Mouse (Mus musculus): Measurements from ENCODE around the gene Rfx7. TPM values are rescaled to one million over a fixed set of nuclear protein-coding genes. Genes with fewer than 3 reads are reported as not detected.

Gene Rfx7
- polyA plus RNA-seq, 1 experiment = 54.6 TPM

- TF ChIP-seq EP300 (IDR thresholded peaks at IDR 0.05; ENCODE audit: insufficient read depth, low read depth, low read length) (no peak), CTCF (IDR thresholded peaks at IDR 0.05; ENCODE audit: low read depth, low read length) (no peak), POLR2A (IDR thresholded peaks at IDR 0.05; ENCODE audit: insufficient read depth, low read length) (no peak)
Measured at GRCm38 (mm10) chr9:72493984-72494685, 37.9 kb upstream of the Rfx7 start.

GRCm38 (mm10) chr9:72496691-72497090 lies 35.3 kb upstream of the Rfx7 start:
- no peak overlapping the region for H3K9ac ChIP-seq (ENCODE audit: low read depth, poor library complexity, severe bottlenecking)
- H3K4me1 ChIP-seq (ENCODE audit: control insufficient read depth, insufficient read depth, low read length) = no peaks in the 10 kb centered on the region
- H3K4me3 ChIP-seq (ENCODE audit: low read depth, low read length) = no peak overlapping the region
- TF ChIP-seq POLR2A (IDR thresholded peaks at IDR 0.05; ENCODE audit: insufficient read depth, low read length) (no peak), EP300 (IDR thresholded peaks at IDR 0.05; ENCODE audit: insufficient read depth, low read depth, low read length) (no peak)
- H3K27me3 ChIP-seq (ENCODE audit: control insufficient read depth, insufficient read depth, low read length, poor library complexity, severe bottlenecking) = no peaks in the 10 kb centered on the region
- no peaks in the 10 kb centered on the region for H3K9me3 ChIP-seq (replicated peaks; ENCODE audit: control insufficient read depth, insufficient read depth, low read length, poor library complexity, severe bottlenecking)
- H3K27ac ChIP-seq (ENCODE audit: insufficient read depth, low read length) = no peak overlapping the region
- H3K36me3 ChIP-seq (ENCODE audit: control insufficient read depth, insufficient read depth, low read length, poor library complexity, severe bottlenecking) = no peaks in the 10 kb centered on the region

More at GRCm38 (mm10) chr9:72493984-72494685, 37.9 kb upstream of the Rfx7 start:
- Histone ChIP-seq H3K9ac (ENCODE audit: low read depth, poor library complexity, severe bottlenecking) (no peak overlapping the region), H3K4me1 (ENCODE audit: control insufficient read depth, insufficient read depth, low read length) (no peaks in the 10 kb centered on the region), H3K27me3 (ENCODE audit: control insufficient read depth, insufficient read depth, low read length, poor library complexity, severe bottlenecking) (no peaks in the 10 kb centered on the region), H3K4me3 (ENCODE audit: low read depth, low read length) (no peak overlapping the region), H3K9me3 (replicated peaks; ENCODE audit: control insufficient read depth, insufficient read depth, low read length, poor library complexity, severe bottlenecking) (no peaks in the 10 kb centered on the region), H3K27ac (ENCODE audit: insufficient read depth, low read length) (0 out of 2 replicates have a peak overlapping the region, but pooled peaks have one; percentile 30), H3K36me3 (ENCODE audit: control insufficient read depth, insufficient read depth, low read length, poor library complexity, severe bottlenecking) (no peaks in the 10 kb centered on the region)

- Histone ChIP-seq H3K9ac (ENCODE audit: low read depth, poor library complexity, severe bottlenecking) (no peak overlapping the region), H3K27me3 (ENCODE audit: control insufficient read depth, insufficient read depth, low read length, poor library complexity, severe bottlenecking) (no peaks in the 10 kb centered on the region), H3K4me1 (ENCODE audit: control insufficient read depth, insufficient read depth, low read length) (no peaks in the 10 kb centered on the region), H3K9me3 (replicated peaks; ENCODE audit: control insufficient read depth, insufficient read depth, low read length, poor library complexity, severe bottlenecking) (no peaks in the 10 kb centered on the region), H3K36me3 (ENCODE audit: control insufficient read depth, insufficient read depth, low read length, poor library complexity, severe bottlenecking) (no peaks in the 10 kb centered on the region), H3K4me3 (ENCODE audit: low read depth, low read length) (no peak overlapping the region), H3K27ac (ENCODE audit: insufficient read depth, low read length) (no peak overlapping the region)
- TF ChIP-seq EP300 (IDR thresholded peaks at IDR 0.05; ENCODE audit: insufficient read depth, low read depth, low read length) (no peak), CTCF (IDR thresholded peaks at IDR 0.05; ENCODE audit: low read depth, low read length) (no peak), POLR2A (IDR thresholded peaks at IDR 0.05; ENCODE audit: insufficient read depth, low read length) (no peak)
Measured at GRCm38 (mm10) chr9:72497171-72497570, 34.9 kb upstream of the Rfx7 start.

- Histone ChIP-seq H3K4me3 (ENCODE audit: low read depth, low read length) (no peak overlapping the region), H3K9me3 (replicated peaks; ENCODE audit: control insufficient read depth, insufficient read depth, low read length, poor library complexity, severe bottlenecking) (no peaks in the 10 kb centered on the region), H3K9ac (ENCODE audit: low read depth, poor library complexity, severe bottlenecking) (no peak overlapping the region), H3K36me3 (ENCODE audit: control insufficient read depth, insufficient read depth, low read length, poor library complexity, severe bottlenecking) (no peaks in the 10 kb centered on the region), H3K4me1 (ENCODE audit: control insufficient read depth, insufficient read depth, low read length) (no peaks in the 10 kb centered on the region), H3K27ac (ENCODE audit: insufficient read depth, low read length) (no peak overlapping the region), H3K27me3 (ENCODE audit: control insufficient read depth, insufficient read depth, low read length, poor library complexity, severe bottlenecking) (no peaks in the 10 kb centered on the region)
- TF ChIP-seq CTCF (IDR thresholded peaks at IDR 0.05; ENCODE audit: low read depth, low read length) (no peak), EP300 (IDR thresholded peaks at IDR 0.05; ENCODE audit: insufficient read depth, low read depth, low read length) (no peak), POLR2A (IDR thresholded peaks at IDR 0.05; ENCODE audit: insufficient read depth, low read length) (no peak)
Measured at GRCm38 (mm10) chr9:72512229-72512981, 19.6 kb upstream of the Rfx7 start.

GRCm38 (mm10) chr9:72515366-72515765 lies 16.7 kb upstream of the Rfx7 start:
- Histone ChIP-seq H3K27me3 (ENCODE audit: control insufficient read depth, insufficient read depth, low read length, poor library complexity, severe bottlenecking) (no peaks in the 10 kb centered on the region), H3K36me3 (ENCODE audit: control insufficient read depth, insufficient read depth, low read length, poor library complexity, severe bottlenecking) (no peaks in the 10 kb centered on the region), H3K9ac (ENCODE audit: low read depth, poor library complexity, severe bottlenecking) (no peak overlapping the region), H3K4me3 (ENCODE audit: low read depth, low read length) (no peak overlapping the region), H3K4me1 (ENCODE audit: control insufficient read depth, insufficient read depth, low read length) (no peaks in the 10 kb centered on the region), H3K9me3 (replicated peaks; ENCODE audit: control insufficient read depth, insufficient read depth, low read length, poor library complexity, severe bottlenecking) (no peaks in the 10 kb centered on the region), H3K27ac (ENCODE audit: insufficient read depth, low read length) (no peak overlapping the region)
- no peak for TF ChIP-seq CTCF (IDR thresholded peaks at IDR 0.05; ENCODE audit: low read depth, low read length)
- TF ChIP-seq POLR2A (IDR thresholded peaks at IDR 0.05; ENCODE audit: insufficient read depth, low read length) = no peak
- no peak for TF ChIP-seq EP300 (IDR thresholded peaks at IDR 0.05; ENCODE audit: insufficient read depth, low read depth, low read length)

GRCm38 (mm10) chr9:72519246-72519645 lies 12.8 kb upstream of the Rfx7 start:
- Histone ChIP-seq H3K4me1 (ENCODE audit: control insufficient read depth, insufficient read depth, low read length) (no peaks in the 10 kb centered on the region), H3K27ac (ENCODE audit: insufficient read depth, low read length) (no peak overlapping the region), H3K9me3 (replicated peaks; ENCODE audit: control insufficient read depth, insufficient read depth, low read length, poor library complexity, severe bottlenecking) (no peaks in the 10 kb centered on the region), H3K9ac (ENCODE audit: low read depth, poor library complexity, severe bottlenecking) (no peak overlapping the region), H3K4me3 (ENCODE audit: low read depth, low read length) (no peak overlapping the region), H3K36me3 (ENCODE audit: control insufficient read depth, insufficient read depth, low read length, poor library complexity, severe bottlenecking) (no peaks in the 10 kb centered on the region), H3K27me3 (ENCODE audit: control insufficient read depth, insufficient read depth, low read length, poor library complexity, severe bottlenecking) (no peaks in the 10 kb centered on the region)
- TF ChIP-seq EP300 (IDR thresholded peaks at IDR 0.05; ENCODE audit: insufficient read depth, low read depth, low read length) (no peak), CTCF (IDR thresholded peaks at IDR 0.05; ENCODE audit: low read depth, low read length) (no peak), POLR2A (IDR thresholded peaks at IDR 0.05; ENCODE audit: insufficient read depth, low read length) (no peak)
